Mouse (Mus musculus) skeletal muscle tissue, adult 2 months (tissue): ENCODE data around the gene Mycbp2.

Experiments
- DNase-seq: peaks from one replicate; pipeline ENCODE4 v3.0.0-alpha.2; 2012; ENCODE audit warnings: low read depth, low spot score

Mycbp2 gene

DNA sequence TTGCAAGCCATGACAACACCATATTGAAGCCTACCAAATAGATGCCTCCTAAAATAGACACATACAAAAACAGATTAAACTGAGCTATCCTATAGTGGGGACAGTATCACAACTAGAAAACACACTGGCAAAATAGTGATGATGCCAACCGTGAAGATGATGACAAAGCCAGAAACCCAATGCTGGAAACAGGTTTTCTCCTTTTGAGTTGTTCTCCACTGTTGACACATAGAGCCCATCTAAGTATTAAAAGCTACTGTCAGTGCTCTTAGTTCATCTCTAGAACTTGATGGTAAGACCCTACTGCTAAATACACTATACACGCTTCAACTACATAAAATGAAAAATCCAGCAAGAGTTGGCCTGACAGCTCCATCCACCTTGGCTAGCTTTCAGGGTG, 86.2 kb downstream of the Mycbp2 start:
- DNase-seq, result no peak

DNA sequence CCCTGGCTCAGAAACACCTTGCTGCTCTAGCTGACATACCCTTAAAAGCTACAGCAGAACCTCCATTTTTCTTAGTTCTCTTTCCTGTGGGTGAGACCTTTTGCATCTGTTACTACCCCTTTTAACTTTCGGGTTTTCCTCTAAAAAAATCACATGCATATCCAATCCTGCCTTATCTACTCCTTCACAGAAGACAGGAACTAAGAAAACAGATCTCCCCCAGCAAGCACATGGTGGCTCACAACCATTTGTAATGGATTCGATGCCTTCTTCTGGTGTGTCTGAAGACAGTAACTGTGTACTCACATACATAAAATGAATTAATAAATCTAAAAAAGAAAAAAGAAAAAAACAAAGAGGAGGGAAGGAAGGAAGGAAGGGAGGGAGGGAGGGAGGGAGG, 87.9 kb downstream of the Mycbp2 start:
- no peak for DNase-seq

DNA sequence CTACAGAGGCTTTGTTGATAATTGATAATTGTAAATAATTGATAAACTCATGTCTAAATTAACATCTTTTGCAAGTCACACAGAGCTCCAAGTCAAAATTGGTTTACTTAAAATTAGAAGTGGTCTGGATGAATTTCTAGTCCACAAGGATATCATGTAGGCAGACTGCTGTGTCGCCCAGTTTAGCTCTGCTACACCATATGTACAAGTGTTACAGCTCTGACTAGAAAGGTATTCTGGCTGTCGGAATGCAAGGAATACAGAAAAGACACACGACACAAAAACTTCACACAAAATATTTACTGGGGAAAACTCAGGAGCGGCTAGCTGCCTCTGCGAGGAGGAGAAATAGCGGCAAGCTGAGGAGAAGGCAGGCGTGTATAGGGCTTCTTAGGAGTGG, 89.7 kb downstream of the Mycbp2 start:
- DNase-seq, result no peak

DNA sequence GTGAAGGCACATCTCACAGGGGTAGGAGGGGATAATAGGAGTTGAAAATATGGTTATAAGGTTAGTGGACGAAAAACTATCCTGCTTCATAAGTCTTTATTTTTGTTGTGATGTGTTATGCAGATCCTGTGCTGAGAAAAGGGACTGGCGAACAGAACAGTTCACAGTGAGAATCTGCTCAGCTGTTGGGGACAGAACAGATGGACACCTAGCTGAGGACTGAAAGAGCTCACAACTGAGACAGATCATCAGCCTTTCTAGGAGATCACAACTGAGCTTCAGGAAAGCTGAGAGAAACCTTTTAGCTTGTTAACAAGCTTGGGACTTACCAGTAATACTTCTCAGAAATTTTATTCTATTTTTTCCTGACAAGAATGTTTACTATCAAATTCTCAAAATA, 92.3 kb downstream of the Mycbp2 start:
- no peak for DNase-seq

DNA sequence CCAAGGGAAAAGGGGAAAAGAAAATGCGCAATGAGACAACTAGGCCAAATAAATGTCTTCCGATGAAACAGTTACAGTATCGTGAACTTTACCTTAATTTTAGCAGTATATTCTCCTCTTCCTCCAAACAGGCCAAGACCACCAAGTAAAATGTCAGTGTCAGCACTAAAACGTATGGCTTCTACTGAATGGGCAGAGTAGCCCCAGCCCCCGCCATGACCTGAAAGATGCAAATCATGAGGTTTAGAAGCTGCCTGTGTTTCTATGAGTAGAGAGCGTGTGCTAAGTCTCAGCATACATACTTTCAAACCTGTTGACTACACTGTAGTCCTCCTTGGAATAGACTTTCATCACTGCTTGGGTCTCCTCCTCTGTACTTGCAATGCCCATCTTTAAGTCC, 104.6 kb downstream of the Mycbp2 start:
- no peak for DNase-seq

DNA sequence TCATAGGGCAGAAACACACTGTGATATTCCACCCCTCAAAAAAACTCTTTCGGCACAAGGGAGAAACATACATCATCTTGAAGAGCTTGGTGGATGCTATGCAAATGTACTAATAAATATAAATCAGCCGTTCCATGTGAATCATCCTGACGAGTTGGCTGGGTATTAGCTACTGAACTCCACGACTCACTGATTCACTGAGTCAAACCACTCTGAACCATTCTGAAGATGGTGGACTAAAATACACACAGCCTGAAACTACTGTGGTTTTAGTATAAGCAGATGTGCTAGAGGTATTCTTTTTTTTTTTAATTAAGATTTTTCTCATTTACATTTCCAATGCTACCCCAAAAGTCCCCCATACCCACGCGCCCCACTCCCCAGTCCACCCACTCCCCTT, 111.8 kb downstream of the Mycbp2 start:
- no peak for DNase-seq

DNA sequence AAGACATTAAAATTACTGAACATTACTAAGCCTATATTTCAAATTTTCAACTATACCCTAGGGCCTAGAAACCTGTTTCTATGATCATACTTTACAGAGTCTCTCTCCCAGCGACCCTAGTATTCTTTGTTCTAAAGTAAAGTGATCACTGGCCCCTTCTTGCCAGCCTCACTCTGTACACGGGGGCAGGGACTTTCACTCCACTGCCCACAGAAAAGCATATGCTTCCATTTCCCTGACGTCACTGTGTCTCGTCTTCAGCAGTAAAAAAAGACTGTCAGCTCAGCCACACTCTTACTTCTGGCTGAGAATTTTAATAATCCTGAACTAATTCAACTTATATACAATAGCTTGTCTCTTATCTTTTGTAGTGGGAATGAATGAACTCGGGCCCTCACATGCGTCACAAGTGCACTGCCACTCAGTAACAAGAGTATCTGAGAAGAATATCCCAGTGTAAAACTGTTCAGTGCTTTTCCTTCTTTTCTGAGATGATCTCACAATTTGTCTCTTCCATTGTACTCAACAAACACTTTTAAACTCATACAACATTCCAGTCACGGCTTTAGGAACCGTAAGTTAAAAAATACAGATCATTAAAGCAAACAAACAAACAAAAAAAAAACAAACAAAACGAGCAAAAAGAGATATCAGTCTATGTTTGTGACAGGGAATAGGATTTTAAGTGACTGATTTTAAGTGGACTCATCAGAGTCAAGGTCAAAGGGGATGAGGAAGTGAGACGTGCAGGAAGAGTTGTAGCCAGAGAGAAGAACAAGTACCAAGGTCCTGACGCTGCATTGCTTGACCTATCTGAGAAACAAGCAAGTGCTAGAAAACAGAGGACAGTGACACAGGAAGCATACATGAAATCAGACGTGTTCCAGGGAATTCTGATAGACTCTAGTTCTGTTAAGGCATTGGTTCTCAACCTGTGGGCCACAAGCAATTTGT, 112.7 kb downstream of the Mycbp2 start:
- no peak for DNase-seq

DNA sequence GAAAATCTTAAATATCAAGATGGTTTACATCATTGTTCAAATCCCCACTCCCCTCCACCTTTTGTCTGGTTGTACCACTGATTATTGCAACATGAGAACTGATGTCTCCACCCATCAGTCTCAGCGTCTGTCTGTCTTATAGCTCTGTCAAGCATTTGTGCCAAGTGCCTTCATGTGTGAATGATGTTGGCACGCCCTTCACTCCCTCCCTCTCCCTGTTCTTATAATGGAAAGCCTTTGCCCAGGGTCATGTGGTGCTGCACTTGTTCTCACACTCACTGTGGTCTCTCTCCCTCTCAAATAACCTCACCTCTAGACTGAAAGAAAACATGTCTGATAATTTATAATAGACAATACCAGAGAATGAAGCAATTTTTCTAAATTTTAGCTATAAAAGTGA, 124.3 kb downstream of the Mycbp2 start:
- no peak for DNase-seq

DNA sequence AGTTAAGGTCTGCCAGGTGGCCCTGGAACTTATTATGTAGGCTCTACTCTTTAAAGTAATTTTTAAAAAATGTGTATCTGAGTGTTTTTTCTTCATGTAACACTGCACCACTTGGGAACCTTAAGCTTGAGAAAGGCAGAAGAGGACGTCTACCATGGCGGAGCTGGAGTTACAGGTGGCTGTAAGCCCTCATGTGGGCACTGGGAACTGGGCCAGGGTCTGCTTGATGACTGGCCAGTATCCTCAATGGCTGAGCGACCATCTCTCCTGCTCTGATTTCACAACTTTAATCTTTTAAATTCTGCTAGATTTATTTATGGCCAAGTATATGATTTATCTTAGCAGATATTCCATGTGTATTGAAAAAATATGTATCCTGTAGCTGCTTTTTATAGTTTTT, 124.9 kb downstream of the Mycbp2 start:
- no peak for DNase-seq

DNA sequence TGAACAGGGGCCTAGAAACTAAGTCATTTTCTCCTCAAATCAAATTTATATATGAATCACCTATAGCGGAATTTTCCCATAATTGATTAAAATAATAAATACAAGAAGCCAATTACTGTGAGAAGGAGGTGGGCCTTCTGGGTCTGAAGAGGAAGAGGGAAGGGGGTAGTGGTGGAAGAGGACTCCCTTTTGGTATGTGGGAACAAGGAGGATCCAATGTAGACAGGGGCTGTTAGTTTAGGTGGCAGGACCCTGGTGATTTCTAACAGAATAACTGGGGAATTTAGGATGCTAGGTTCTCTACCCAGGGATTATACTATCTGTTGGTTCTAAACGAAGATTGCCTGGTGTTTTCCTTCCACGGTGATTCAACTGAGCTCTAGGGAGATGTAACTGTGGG, 130.3 kb downstream of the Mycbp2 start:
- no peak for DNase-seq

DNA sequence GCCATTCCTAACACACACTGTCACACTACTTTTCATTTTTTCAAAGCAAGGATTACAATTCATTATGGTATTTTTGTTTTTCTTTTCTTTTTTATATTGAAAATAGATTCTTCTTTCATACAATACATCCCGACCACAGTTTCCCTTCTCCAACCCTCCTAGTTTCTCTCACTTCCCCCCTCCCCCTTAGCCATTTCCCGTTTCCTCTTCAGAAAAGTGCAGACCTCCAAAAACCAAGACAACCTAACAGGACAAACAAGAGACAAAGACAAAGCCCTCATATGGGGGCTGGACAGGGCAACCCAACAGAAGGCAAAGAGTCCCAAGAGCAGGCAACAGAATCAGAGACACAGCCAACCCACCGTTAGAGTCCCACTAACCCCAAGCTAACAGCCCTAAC, 160.0 kb downstream of the Mycbp2 start:
- no peak for DNase-seq

DNA sequence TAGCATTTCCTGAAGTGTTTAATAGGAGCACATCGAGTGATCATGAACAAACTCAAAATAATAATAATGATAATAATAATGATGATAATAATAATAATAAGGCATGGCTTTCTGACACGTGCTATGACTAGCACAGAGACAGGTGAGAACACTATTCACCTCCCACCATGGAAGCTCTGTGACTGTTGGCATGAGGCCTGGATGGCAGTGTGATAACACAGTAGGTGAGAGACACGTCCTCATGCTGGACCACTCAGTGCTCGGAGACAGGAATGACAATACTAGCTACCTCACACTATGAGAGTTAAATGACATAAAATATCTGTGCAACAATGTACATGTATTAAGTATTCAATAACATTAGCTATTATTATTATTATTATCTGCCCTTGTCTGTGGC, 160.5 kb downstream of the Mycbp2 start:
- no peak for DNase-seq

DNA sequence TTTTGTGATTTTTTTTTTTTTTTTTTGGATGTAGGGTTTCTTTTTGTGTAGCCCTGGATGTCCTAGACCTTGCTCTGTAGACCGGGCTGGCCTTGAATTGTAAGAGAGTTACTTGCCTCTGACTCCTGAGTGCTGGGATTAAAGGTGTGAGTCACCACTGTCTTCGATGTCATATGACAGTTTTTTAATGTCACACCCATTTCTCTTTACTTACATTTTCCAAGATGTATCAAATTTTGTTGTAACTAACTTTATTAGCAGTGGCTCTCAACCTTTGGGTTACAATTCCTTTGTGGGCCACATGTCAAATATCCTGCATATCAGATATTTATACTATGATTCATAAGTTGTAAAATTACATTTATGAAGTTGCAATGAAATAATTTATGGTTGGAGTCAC, 166.5 kb downstream of the Mycbp2 start:
- DNase-seq, result no peak

DNA sequence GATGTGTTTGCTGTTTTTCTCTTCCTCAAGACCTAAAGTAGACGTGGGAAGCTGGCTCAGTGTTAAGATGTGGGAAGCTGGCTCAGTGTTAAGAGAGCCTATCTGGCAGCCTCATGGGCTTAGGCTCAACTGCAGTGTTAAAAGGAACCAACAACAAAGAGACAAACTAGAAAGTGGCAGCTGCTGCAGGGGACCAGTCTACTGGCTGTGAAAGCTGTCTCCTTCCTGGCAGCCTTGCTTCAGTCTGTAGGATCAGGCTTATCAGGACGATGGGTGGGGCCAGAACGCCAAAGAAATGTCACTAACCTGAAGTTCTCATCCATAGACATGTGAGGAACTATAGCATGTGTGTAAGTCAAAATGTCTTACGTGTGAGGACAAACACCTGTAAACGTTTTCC, 183.7 kb downstream of the Mycbp2 start:
- DNase-seq, result no peak

DNA sequence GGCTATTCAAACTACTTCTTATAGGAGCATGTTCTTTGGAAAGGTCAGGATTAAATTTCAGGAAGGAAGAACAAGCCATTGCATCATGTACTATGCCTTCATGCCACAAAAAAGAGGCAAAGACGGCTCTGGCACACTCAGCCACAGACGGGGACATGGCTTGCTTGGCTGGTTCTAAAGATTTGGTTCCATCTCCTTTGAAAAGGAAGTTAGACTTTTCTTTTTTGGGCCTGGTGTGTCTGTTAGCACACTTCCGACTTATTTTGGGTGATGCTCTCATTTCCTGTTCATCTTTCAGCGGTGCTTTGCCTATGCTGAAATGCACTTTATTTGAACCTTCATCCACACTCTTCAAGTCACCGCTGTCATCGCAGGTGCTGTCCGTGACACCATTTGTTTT, 190.9 kb downstream of the Mycbp2 start:
- no peak for DNase-seq

DNA sequence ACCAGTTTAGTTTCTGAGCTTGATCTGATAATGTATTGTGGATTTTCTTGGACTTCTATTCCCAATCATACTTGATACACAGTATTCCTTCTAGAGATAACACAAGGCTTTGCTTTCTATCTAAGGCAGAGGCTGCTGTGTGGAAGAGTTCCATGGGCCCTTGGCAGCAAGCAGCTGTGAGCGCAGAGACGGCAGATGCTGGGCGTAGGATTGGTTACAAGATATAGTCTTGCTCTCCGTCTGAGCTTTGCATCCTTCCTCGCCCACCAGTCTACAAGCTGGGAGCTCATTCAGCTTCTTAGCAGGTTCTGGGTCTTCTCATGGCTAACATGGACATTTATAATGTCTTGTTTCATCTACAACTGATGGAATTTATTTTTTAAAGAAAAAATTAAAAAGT, 196.5 kb downstream of the Mycbp2 start:
- no peak for DNase-seq

DNA sequence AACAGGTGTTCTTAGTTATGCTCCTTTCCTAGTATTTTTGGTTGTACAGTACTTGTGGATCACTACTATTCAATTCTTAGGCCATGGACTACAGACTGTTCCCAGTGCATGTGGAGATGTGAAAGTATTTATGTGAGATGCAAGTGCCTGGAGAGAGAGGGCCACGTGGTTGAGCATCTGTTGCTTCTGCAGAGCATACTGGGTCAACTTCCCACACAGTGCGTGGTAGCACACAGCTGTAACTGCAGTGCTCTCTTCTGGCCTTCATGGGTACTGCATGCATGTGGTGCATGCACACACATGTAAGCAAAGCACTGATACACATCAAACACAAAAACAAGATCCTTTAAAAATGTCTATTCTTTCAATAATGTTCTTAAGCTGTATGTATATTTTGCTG, 214.6 kb downstream of the Mycbp2 start:
- peak; percentile 13 for DNase-seq

DNA sequence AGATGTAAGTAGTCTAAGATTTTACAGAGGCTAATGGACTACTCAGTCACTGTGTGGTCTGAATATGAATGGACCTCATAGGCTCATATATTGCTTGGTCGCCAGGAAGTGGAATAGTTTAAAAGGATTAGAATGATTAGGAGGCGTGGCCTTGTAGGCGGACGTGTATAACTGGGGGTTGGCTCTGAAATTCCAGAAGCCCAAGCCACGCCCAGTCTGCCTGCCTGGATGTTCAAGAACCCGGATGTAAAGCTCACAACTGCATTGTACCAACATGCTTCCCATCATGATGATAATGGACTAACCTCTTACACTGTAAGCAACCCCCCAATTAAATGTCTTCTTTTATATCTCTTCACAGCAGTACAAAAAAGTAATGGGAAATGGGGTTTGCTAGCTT, 220.9 kb downstream of the Mycbp2 start:
- no peak for DNase-seq

DNA sequence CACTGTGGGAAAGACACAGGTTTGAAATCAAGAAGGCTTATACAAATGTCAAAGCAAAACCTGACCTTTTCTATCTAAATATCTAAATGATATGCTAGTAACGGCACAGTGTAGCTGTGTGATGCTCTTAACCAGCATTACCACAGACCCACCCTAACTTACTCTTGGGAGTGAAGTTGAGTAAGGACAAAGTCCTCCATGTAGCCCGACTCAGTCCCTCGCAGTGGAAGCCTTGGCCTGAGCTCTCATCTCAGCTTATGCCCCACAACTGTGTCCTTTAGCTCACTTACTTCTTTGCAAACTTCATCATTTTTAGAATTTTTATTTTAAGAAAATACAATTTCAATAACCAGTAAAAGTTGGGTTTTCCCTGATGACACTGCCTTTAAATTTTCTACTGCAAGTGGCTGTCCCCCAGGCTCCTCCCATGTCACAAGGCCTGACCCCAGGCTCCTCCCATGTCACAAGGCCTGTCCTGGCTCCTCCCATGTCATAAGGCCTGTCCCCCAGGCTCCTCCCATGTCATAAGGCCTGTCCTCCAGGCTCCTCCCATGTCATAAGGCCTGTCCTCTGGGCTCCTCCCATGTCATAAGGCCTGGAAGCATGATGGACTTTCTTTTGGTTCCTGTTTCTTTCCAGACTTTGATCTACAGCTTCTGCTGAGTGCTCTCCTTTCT, 231.5 kb downstream of the Mycbp2 start:
- no peak for DNase-seq

DNA sequence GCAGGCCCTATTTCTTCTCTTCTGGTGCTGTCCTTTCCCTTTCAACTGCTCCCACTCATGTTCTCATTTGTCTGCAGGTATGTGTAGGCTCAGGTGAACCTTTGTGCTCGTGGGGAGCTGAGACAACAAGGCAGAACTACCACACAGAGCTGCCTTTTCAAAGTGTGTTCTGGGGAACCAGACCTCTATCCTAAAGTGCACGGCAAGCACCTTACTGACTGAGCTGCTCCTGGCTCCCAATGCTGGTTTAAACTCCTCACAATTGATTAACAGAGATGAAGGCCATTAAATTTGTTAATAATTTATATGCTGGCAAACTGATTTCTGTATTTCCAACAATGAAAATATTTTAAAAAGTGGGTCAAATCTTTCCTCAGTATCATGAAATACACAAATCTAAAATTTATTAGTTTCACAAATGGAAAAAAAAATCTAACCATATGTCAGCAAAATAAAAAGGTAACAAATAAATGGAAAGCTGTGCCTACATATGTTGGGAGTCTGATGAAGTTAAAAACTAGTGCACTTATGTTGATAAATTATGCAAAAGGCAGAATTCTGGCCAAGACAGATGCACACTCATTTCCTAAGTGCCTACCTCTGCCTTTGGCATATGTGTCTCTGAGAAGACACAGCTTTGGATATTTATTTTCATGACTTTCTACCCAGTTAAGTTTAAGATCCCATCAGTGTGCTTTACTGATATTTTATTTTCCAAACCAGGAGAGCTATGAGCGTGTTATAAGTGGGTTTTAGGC, 233.8 kb downstream of the Mycbp2 start:
- no peak for DNase-seq

DNA sequence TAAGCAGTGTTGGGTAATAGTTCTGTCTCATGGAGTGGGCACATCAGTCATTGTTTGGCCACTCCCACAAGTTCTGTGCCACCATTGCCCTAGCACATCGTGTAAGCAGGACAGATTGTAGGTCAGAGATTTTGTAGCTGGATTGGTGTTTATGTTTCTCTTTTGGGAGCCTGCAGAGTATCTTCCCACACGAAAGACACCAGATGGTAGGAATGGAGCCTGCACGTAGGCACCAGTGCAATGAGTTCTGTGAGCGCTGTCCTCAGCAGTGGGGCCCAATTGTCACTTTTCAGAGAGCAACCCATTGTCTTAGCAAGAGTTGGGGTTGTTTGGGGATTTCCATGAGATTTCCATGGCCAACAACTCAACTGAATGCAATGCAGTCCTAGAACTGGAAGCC, 236.6 kb downstream of the Mycbp2 start:
- no peak for DNase-seq

DNA sequence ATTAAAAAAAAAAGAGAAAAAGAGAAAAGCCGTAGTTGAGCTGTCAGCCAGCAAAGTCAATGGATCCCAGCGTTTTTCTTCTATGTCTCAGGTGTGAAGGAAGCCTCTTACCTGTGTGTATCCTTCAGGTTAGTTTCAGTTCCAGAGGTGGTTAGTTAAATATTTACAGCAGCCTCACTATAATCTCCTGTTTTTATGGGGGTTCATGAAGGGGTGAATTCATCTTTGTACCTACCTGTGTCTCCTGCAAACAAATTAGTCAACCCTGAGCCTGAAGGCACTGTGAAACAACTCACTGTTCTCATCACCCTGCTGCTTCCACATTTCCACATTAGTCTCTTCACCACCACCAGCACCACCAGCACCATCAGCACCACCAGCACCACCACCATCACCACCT, 240.3 kb downstream of the Mycbp2 start:
- DNase-seq, result no peak
